8 mouse cellular contexts compared by ENCODE assay signal in genomic region chr3:108940001-108940633, GRCm38 (mm10). TPM values are rescaled to one million over a fixed set of nuclear protein-coding genes. Genes with fewer than 3 reads are reported as not detected.
DNase-seq lines count a peak whose midpoint lies in the region; ATAC-seq lines count a peak whose summit lies in the region.

Gm9857 (minus strand) TSS chr3:108940445.

- no peak for ATAC-seq in CD4-positive, CD25-positive, alpha-beta regulatory T cell, adult 4 months
- peak; percentile 67; the same call in 1 of the 2 replicates for ATAC-seq in neural tube, embryonic 11.5 days (ENCODE audit: insufficient read depth, low FRiP score, low TSS enrichment)

- H3K27me3 ChIP-seq in neural tube, embryonic 11.5 days (ENCODE audit: control insufficient read depth, insufficient read depth, low read length), result no peaks in the 10 kb centered on the region

- no peak within 1 kb of the TSS for H3K27ac ChIP-seq in neural tube, embryonic 11.5 days (ENCODE audit: low read depth, low read length)

- no peaks in the 10 kb centered on the region for H3K9me3 ChIP-seq in neural tube, embryonic 11.5 days (ENCODE audit: control insufficient read depth, low read length)

- no peak within 1 kb of the TSS for H3K9ac ChIP-seq in neural tube, embryonic 11.5 days (ENCODE audit: low read length)

- peak; percentile 34 for DNase-seq in CD4-positive, CD25-positive, alpha-beta regulatory T cell, adult 2 months (ENCODE audit: low read depth, low spot score)
- DNase-seq in right cerebral cortex, postnatal 14 days, result peak; percentile 17
- no peak for DNase-seq in right cerebral cortex, adult 18-20 months
- peak; percentile 43 to 61 for DNase-seq in kidney, postnatal 4 days
- DNase-seq in neural tube, embryonic 11.5 days (ENCODE audit: low spot score), result peak; percentile 31
- no peak for DNase-seq in natural killer cell, adult 2 months (ENCODE audit: low spot score in 2 of 2)
- no peak for DNase-seq in layer of hippocampus, adult 8-10 months (ENCODE audit: low spot score in 2 of 2)

- WGBS in neural tube, embryonic 11.5 days, result 55% methylated on average over 39 of the region's 59 CpGs

- H3K36me3 ChIP-seq in neural tube, embryonic 11.5 days (ENCODE audit: control insufficient read depth, insufficient read depth, low read length), result no peaks in the 10 kb centered on the region

- no peaks in the 10 kb centered on the region for H3K4me1 ChIP-seq in neural tube, embryonic 11.5 days (ENCODE audit: control insufficient read depth, insufficient read depth, low read length)

- H3K4me3 ChIP-seq in neural tube, embryonic 11.5 days (ENCODE audit: low read depth, low read length), result peak within 1 kb of the TSS; percentile 15; the same call in 1 of the 2 replicates

- H3K4me2 ChIP-seq in neural tube, embryonic 11.5 days (ENCODE audit: low read depth), result peak within 1 kb of the TSS; percentile 34

RNA-seq across cellular contexts. Expression of gene Gm9857, which starts in this region (rescaled TPM):
- polyA plus RNA-seq in CD4-positive, CD25-positive, alpha-beta regulatory T cell, adult 4 months (2017; shearing (Covaris generic)), result not detected
- not detected in 2 replicates for polyA plus RNA-seq in neural tube, embryonic 11.5 days (2014; fragmentation: Nextera tagmentation; extraction: Ambion mirVana)
- total RNA-seq in layer of hippocampus, adult 8-10 months (2022), result not detected

Comparison
In these comparisons a context has a peak if more than half of its experiments do, and no peak if none do; other contexts are left out.
1. DNase-seq: peak in CD4-positive, CD25-positive, alpha-beta regulatory T cell, adult 2 months (single experiment), right cerebral cortex, postnatal 14 days (single experiment) and kidney, postnatal 4 days (2 of 2); none in right cerebral cortex, adult 18-20 months (single experiment), natural killer cell, adult 2 months (0 of 2) and layer of hippocampus, adult 8-10 months (0 of 2).
2. Peak in DNase-seq, ATAC-seq, H3K4me3 ChIP-seq and H3K4me2 ChIP-seq in neural tube, embryonic 11.5 days; RNA of the gene not detected or under 1 TPM.